Mouse (Mus musculus) granulocyte monocyte progenitor cell, adult 5-6 weeks (primary cell): ENCODE results near the gene Atp8a1. TPM values are rescaled to one million over a fixed set of nuclear protein-coding genes. Genes with fewer than 3 reads are reported as not detected.

Experiments used
- ATAC-seq: replicated peaks from 2 replicates; pipeline ENCODE4 v1.8.0; 2016; ENCODE audit warnings: mild to moderate bottlenecking, moderate TSS enrichment, inconsistent platforms; ENCODE audit not compliant: poor library complexity, severe bottlenecking
- total RNA-seq, 2 experiments: library from RNA; stranded (forward) in 1 of 2; stranded (reverse) in 1 of 2; fragments of 200-712, 200-1000 nt in 1 of 2; fragments of >200 nt in 1 of 2; fragmentation: Nextera tagmentation in 1 of 2; gene quantifications; 2 replicates each; pipeline ENCODE4 v1.2.3; 2014 to 2017

Atp8a1 gene
- total RNA-seq (2014; fragmentation: Nextera tagmentation): 33.8 and 39.3 TPM in 2 replicates
- 23.3 and 26.2 TPM in 2 replicates for total RNA-seq (2017)

DNA sequence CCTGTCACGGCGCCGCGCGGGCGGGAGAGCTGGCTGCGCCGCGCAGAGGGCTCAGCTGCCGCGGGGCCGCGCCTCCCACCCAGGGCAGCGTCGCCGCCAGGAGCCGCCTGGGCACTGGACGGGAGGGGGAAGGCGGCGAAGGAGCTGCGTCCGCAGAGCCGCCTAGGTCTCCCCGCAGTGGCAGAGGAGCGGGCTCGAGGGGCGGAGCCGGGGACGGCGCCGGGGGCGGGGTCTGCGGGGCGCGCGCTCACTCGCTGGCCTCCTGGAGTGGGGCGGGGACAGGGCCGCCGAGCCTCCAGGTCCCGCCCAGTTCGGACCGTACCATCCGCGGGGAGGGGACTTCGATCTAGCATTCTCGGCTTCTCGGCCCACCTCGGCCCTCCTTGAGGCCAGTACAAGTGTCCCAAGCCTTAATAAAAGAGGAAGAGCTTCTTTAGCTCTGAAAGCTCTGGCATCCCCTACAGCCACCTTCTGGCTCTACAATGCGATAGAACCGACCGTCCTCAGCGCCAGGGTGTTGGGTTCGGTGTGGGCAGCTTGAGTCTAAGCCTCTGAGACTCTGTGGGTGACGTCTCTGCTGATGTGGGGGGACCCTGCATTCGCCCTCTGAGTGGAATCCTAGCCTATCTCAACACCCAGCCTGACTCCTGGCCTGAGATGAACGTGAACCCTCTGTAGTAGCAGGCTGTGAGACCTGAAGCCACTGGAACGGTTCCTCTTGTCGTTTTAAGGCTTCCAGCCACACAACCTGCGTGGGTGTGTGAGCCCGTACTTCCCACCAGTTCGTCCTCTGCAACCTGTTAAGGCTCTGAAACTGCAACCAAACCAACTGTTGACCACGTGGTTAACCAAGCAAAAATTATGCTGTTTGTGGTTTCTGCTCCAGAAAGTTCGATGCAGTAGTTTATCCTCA is at the start of gene Atp8a1:
TSS of gene Atp8a1 (minus strand) at position 182 of the 913 bp plus-strand sequence.
- ATAC-seq: peak; percentile 68

DNA sequence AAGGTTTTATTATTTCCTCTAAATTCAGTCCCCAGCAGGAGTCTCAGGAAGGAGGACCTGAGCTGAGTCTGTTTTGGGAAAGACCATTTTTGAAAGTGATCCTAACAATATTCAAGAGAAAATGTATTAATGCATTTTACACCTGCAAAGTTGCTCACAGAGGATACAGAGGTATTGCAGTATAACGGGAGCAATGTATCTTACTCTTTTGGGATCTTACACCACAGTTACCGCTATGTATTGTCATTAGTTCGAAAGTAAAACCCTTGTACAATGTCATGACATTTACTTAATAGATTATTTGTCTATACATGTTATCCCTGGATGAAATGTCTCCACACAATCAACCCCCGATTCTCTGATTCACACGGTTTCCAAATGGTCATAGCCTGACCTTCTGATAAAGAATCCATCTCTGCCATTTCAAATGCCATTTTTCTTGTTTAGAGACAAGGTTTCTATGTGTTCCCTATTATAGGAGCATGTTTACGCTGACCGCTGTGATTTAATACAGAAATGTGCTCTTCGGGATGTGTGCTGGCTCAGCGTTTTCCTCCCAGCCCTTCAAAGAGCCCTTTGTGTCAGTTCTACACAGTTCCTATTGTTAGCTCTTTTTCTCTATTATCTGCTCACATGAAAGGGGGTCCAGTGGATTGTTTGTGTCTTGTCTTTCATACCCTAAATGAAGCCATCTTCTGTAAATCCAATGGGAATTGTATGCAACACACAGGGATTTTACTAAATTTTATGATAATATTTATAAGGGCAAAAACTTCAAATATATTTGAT is 37.4 kb upstream of the Atp8a1 start:
- ATAC-seq: no peak

DNA sequence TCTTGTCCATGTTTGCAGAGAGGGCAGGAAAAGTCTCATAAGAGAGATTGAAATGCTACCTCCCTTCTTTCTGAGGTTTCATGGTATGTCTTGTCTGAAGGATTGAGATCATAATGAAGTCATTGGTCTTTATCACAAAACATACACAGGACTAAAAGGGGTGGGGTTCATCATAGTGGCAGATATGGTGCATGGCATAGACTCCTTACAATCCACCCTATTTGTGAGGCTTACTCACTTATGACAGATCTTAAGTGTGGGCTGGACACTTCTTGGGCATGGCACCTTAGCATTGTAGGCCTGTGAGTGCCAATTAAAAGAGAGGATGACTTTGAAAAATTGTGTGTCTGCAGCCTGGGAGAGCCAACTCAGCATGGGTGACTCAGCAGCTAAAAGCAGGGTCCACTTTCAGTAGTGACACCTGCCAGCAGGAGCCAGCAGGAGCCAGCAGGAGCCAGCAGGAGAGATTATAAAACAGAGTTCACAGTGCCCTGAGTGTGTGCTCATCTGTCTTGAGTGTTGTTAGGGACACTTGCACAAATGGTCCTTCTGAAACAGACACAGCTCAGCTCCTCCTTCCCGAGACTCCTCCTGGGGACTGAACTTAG is 36.4 kb upstream of the Atp8a1 start:
- ATAC-seq: no peak

DNA sequence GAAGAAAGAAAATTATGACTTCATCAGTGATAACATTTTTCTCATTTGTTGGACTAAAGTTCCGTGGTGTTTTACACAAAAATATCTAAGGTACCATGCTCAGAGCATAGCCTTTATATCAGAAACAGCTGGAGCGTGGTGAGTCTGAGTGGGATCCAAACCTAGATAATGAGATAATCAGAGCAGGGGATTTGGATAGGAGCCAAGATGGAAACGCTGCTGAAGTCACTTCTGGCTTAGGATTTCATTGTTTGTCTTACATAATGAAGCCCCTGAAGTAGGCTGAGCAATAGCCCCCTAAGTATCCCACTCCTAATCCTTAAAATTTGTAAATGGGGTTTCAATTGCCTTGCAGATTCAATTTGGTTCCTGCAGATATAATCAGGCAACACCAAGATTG is 24.2 kb upstream of the Atp8a1 start:
- no peak for ATAC-seq

DNA sequence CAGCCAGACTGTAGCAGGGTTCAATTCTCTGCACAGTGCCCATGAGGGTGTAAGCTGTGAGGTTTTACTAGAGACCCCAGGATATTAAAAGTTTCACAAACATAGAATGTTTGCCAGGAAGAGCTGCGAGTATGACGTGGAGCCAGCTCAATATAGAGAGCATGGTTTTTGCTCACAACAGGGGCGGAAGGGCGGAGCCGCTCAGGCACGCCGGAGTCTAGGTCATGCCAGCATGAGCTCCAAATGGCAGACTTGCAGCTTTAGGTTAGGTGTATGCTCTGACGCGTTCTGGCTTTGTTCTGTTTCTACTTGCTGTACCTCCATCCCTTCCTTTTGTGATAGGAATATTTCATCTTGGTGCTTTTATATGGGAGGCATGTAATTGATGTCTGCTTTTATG is 19.0 kb upstream of the Atp8a1 start:
- no peak for ATAC-seq

DNA sequence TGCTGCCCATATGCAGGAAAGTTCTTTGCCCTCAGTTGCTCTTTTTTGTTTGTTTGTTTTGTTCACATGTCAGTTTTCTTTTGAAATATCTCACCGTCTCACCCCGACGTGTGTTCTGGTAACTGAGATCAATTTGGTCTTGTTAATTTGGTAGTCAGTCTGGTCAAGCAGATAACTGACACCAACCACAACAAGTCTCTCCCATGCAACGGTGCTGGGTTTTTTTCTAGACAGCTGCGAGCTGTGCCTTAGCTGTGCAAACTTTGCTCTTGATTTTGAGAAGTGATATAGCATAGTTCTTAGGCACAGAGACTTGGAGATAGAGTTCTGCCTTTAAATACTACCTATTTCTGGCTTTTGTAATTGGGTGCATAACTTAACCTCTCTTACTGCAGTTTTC is 18.4 kb upstream of the Atp8a1 start:
- ATAC-seq: no peak

DNA sequence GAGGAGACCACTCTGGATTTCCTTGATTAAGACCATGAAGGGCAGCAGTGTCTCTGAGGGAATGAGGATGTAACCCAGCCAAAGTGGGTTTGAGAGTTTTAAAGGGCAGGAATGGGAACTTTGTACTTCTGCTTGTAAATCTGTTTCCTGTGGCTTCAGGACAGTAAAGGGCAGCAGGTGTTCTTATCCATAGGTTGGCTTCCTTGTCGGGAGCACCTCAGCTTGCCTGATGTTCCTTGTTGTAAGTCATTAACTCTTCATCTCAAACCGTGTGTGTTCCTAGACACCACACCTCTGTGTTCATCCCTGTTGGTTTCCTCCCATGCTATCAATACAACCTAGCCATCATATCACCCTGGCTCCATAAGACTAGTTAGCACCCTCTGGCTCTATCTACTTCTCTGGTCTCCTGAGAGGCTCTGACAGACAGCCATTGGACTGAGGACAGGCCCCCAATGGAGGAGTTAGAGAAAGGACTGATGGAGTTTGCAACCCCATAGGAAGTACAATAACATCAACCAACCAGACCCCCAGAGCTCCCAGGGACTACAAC is 17.4 kb upstream of the Atp8a1 start:
- ATAC-seq: peak; percentile 46; the same call in 1 of the 2 replicates

DNA sequence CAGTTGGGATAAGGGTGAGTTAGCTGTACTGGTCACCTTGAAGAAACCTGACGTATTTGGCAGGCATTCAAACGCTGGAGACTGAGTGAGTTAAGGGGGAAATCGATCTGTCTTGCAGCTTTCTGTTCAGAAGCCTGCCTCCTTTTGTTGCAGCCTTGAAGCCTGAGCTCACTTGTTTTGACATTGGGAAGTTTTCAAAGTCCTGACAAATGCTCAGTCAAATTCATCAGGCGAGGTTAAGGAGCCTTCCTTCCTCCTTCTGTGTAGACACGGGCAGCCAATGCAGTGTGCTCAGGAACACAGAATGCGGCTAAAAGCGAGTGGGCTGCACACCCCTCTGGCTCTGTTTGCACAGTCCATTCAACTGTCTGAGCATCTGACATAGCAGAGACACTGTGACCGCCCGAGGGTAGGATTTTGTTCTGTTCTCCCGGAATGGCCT is 16.7 kb upstream of the Atp8a1 start:
- ATAC-seq: peak; percentile 27; the same call in 1 of the 2 replicates

DNA sequence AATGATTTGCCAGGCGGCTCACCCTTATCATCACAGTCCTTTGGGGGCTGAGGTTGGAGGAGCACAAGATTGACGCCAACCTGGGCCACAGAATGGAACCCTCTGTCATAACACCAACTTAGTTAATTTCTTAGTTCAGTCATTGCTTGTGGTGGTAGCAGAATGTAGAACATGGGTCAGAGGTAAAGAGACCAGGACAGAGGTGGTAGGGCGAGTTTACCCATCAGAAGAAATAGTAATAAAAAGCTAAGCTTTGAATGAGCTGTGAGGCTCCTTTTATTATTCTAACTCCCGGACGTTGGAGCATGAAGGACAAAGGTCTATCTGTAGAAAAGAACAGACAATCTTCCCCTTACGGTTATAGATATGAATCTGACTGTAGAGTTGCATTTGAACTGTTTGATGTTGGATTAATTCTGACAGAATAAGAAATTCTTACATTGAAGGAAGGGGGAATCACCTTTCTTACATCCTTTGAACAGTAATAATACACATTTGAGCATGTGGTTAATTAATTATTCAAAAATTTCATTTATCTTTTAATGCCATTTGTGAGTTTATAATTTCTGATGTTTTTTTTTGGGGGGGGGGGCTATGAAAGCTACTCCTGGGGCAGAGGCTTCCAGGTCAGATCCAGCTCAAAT is 7.9 kb upstream of the Atp8a1 start:
- ATAC-seq: no peak

DNA sequence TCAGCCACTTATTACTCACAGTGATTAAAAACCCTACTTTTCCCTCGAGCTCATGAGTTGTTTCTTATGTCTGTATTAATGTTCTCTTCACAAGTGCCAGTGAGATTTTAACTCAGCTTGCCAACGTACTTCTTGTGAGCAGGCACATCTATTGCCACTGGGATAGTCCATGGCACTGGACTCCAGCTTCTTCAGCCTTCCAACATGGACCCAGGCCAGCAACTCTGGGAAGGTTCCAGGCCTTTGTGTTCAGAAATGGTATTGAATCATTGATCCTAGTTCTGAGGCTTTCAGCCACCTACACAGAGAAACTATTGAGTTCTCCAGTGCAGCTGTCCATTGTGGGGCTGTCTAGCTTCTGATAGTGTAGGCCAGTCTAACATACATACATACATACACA is 5.6 kb upstream of the Atp8a1 start:
- peak; percentile 43; the same call in 1 of the 2 replicates for ATAC-seq

DNA sequence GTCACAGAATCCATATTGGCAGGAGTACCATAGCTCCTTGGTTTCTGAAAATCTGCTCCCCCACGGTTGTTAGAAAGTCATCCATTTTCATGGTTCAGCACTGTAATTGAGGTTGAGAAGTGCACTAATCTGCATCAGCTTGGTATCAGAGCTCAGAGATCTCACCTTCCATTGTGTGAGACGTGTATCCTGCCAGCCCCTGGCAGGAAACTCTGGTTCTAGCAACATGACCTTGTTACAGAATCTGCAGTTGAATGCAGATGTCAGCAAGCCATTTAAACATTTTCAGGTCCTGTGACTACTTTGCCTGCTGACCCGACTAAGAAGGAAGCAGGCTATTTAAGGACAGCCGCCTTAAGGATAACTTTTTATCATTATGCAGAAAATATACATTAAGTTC is 2.2 kb upstream of the Atp8a1 start:
- ATAC-seq: no peak

DNA sequence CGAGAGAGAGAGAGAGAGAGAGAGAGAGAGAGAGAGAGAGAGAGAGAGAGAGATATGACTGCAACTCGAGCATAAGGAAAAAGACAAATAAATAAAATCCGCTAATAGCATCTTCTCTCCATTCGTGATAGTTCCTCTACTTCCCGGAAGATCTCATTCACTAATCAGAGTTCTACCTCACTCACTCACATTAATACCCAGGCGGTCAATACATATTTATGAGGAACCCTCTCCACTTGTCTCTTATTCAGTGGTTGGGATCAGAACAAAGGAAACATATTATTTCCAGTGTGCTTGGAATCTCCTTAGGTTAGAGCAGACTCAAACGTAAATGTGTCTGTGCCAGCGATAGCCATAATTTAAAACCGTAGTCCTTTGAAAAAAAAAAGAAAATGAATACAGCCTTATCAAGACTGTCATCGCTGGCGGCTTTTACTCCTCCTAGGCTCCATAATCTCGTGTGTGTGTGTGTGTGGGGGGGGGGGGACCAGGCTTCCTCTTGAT is 1.3 kb upstream of the Atp8a1 start:
- ATAC-seq: no peak

DNA sequence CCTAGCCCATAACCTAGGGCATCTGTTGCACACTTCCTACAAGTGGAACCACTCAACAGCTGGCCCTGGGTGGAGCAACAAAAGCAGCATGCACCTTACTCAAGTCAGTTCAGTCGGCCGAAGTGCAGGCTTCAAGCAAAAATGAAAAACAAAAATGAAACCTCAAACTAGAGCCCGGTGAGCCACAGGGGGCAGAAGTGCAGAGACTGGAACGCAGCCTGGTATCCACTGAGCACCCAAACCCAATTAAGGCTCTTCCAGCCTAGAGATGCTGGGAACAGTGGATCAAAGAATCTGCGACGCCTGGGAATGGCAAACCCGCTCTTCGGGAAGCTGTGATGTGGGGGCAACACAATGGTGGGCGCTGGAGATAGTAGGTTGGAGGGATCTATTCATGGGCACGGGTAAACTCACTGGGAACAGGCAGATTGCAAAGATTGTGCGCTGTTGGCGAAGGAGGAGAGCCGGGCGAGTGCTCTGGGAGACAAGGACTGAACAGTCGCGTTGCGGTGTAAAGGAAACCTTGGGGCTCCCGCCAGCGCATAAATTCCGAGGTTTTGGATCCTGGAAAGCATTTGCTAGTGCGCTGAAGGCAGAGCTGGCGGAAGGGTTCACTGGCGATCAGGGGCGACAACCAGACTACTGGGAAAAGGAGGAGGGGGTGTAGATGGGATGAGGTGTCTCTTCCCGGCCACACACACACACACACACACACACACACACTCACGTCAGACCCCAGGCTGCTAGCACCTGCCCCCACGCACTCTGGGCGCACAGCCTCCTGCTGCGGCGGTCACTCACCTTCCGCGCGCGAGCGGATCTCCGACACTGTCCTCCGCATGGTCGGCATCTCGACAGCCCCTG is 641 bp downstream of the Atp8a1 start:
- peak; percentile 38 for ATAC-seq

DNA sequence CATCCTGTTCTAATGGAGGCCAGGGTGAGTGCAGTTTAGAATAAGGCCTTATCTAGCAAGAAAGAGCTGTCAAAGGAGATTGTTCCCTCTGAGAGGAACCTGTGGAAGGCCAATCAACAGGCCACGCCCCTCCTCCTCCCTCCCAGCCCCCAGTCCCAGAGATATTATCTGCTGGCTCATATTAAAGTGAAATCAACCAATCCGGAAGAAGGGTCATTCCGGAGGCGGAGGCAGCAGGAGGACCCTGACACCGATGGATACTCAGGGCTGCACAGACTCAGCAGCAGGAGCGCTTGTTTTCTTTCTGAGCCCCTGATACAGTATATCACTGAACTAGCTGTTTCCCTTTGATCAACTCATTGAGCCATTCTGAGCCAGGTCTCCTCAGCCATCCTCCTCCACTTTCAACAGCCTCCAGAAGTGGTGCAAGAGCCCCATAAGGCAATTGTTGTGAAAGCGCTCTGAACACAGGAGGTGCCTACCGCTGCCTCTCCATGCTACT is 2.0 kb downstream of the Atp8a1 start:
- ATAC-seq: peak; percentile 52

DNA sequence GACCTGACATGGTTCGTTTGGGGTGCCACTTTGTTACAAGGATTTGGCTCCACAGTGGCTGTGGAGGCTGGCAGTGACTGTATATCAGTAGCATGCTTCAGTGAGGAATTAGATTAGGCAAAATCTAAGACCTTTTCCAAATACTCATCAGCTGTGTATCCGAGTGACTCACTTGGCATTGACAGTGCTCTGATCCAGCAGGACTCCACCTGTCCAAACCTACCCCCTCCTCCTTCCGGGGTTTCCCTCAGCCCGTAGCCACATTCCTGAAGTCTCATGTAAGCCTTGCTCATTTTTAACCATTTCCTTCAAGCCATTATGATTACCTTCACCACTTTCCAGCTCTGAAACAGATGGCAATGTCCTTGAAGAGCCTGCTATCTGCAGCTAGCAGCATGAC is 3.2 kb downstream of the Atp8a1 start:
- ATAC-seq: no peak

DNA sequence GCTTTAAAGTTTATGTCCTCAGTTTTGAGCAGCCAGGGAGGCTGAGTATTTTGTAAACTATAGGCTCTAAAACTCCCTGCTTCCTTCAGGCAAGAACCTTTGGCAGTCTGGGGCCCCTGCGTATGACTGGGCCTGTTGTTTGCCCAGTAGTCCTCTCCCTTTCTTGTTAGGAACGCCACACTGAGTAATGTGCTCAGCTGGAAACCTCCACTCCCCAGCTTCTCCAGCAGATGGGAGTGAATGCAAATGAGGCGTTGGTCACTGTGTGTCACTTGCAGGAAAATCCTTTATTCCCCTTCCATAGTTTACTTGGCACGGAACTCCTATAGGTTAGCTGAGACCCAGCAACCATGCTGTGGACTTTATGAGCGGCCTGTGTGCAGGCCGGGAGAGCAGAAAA is 4.9 kb downstream of the Atp8a1 start:
- ATAC-seq: no peak

DNA sequence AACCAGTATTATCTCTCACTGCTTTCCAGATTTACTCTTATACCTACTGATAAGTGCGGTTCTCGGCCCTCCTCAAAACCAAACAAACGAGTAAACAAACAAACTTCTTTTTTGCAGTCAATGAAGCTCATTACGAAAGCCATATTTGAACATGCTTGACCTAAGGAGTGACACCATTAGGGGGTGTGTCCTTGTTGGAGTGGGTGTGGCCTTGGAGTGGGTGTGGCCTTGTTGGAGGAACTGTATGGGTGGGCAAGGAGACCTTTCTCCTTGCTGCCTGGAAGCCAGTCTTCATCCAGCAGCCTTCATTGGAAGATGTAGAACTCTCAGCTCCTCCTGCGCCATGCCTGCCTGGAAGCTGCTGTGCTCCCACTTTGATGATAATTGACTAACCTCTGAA is 13.4 kb downstream of the Atp8a1 start:
- ATAC-seq: 0 out of 2 replicates have a peak, but pooled peaks have one; percentile 28

DNA sequence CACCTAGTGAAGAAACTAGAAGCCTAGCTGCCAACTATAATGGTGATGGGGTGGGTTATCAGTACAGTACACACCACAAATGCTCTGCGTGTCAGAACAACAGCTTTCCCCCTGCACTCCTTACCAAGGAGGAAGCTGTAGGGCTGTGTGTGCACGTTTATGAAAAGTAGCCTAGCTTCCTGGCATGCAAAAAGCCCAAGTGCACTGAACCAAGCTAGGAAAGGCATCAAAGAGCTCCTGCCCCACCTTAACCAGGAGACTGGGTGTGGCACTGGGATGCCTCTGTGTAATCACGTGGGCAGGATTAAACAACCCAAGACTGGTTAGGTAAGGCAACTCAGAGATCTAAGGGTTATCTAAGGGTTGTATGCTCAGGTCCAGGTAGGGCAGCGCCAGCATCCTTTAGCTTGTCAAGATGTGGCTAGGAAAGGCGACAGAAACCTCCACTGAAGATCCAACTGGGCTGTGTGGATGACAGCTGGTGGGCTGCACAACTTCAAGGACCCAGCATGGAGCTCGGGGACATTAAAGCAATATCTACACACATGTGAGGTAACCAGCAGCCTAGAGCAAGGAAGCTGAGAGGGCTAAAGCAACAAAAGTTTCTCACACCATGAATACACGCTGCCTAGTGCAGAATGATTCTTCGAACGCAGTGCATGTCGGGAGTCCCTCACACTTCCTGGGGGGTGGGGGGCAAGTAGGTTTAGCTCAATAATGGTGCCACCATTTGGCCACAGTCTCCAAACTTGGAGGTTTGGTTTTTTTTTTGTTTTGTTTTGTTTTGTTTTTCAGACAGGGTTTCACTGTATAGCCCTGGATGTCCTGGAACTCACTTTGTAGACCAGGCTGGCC is 15.7 kb downstream of the Atp8a1 start:
- ATAC-seq: peak; percentile 40; the same call in 1 of the 2 replicates
